Mouse (Mus musculus) heart, postnatal 10 days (tissue): ENCODE data around the gene Casz1. TPM values are rescaled to one million over a fixed set of nuclear protein-coding genes. Genes with fewer than 3 reads are reported as not detected.

ENCODE experiments used
- DNase-seq, 2 experiments: peaks; one replicate each; pipeline ENCODE4 v3.0.0; 2021
- intact Hi-C: fragments of 180-260 bp; cut with DNase I; formaldehyde crosslinking; loops from one replicate; pipeline ENCODE4 v1.15.1; 2025
- total RNA-seq, 2 experiments: library from RNA; stranded (reverse); gene quantifications; 2 replicates each; pipeline ENCODE4 v1.2.3; 2021

The Casz1 gene
- total RNA-seq, 2 experiments from 2014 or later: 64.7 to 67.2 TPM

DNA sequence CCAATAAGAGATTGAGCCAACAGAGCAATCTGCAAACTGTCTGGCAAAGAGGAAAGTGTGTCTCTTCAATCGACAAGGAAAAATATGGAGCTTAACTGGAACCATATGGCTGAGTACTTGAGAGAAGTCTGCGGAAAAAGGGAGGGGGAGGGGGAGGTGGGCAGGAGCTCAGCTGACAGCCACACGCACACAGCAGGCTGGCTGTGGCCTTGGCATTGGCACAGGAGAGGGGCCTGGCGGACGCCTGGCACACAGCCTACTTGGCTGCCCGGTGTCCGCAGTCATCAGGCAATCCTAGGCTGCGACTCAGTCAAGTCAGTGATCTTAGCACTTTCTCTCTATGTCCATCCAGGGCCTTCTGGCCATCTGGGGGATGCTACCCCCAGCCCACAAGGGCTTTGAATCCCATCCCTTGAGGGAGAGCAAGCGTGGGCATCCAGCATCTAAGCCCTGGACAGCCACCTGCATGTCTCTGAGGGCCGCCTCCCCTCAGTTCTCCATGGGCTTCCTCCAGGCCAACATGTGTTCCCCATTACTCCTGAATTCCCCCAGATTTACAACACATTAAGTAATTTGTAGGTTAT is 67.6 kb downstream of the Casz1 start:
- DNase-seq: peak; percentile 74 to 86
- intact Hi-C loops: no loop called here

- DNase-seq: no peak
- intact Hi-C loops: no loop called here
Observed at GRCm38 (mm10) chr4:148872372-148872771, 68.1 kb downstream of the Casz1 start.

DNA sequence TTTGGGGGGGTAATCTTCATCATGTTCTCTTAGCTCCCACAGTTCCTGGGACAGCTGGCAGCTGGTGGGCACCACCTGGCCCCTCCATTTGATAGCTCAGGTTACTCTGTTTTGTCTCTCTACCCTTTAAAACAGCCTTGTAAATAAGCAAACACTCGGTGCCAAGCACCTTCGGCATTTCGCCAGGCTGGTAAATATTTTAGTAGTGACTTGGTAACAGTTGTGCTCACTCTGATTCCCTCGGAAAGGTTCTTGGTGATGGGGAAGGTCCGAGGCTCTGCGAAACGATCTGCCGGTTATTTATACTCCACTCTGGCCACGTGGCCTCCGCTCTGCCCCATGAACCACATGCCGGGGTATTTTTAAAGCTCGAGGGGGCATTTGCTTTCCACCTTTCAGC is 68.6 kb downstream of the Casz1 start:
- intact Hi-C loops: no loop called here
- DNase-seq: peak; percentile 69 to 74

DNA sequence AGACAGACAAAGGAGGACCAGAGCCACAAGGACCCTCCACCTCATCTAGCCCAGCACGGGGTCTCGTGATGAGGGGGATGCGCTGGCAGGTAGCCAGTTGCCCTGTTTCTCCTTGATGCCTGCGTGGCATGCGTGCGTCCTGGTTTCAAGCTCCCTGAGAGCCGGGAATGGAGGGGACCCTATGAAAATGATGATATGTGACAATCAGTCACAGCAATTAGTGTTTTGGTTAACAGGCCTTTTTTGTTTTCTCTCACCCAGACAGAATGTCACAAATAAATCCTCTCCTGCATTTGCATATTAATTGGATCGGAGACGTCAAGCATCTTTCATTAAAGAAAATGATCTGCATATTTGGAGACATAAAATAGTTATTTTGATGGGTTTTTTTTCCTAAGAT is 71.9 kb downstream of the Casz1 start:
- intact Hi-C loops: no loop called here
- DNase-seq: no peak

DNA sequence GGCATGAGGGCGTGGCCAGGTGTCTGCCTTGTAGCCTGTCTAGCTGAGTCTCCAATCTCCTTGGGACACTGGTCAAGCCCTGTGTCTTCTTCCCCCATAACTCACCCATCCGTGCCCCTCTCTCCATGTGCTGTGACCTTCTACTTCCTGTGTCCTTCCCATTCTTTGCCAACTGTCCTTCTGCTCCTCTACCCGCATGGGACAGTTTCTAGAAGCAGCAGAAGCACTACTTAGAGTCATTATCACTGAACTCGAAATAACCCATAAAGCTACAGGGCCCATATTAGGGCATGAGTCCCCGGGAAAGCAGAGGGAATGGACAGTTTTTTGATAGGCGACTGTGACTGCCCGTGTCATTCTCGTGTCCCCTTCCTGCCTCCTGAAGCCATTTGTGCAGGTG is 72.6 kb downstream of the Casz1 start:
- intact Hi-C loops: no loop called here

GRCm38 (mm10) chr4:148878192-148878983 is 74.2 kb downstream of the Casz1 start:
- DNase-seq: no peak
- intact Hi-C loops: no loop called here

More for the DNA sequence above, 72.6 kb downstream of the Casz1 start:
- DNase-seq: no peak

- peak; percentile 67 to 71 for DNase-seq
- intact Hi-C loops: no loop called here
Observed at GRCm38 (mm10) chr4:148878984-148879610, 74.9 kb downstream of the Casz1 start.

GRCm38 (mm10) chr4:148879631-148880030 is 75.4 kb downstream of the Casz1 start:
- intact Hi-C loops: no loop called here

DNA sequence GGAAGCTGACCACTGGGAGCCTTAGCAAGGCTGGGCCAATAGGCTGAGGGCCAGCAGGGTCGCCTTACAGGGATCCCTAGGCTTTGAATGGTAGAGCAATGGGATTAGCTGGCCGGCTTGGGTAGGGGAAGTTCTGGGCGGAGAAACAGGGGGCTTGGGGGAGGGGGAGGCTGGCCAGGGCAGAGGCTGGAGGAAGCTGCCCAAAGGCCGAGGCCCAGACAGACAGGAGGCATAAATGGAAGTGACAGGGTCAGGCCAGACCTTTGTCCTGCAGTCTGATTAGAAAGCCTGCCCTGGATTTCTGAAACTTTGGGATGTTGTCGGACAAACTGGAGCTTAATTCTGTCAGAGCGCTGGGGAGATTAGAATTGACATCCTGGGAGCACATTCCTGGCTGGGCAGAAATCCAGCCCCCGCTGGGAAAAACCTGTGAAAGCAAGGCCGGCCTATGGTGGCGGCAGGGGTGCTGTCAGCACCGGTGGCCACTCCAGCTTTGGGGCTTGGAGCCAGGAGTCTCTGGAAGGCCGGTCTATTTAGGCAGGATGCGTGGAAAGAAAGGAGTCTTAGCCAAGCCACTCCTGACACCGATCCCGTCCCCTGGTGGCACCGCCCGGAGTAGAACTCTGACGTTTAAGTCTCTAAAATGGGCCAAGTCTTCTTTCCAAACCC is 76.9 kb downstream of the Casz1 start:
- peak; percentile 86 to 87 for DNase-seq
- intact Hi-C loops: no loop called here

More at GRCm38 (mm10) chr4:148879631-148880030, 75.4 kb downstream of the Casz1 start:
- DNase-seq: no peak

- no peak for DNase-seq
- intact Hi-C loops: no loop called here
Observed at GRCm38 (mm10) chr4:148881838-148882237, 77.6 kb downstream of the Casz1 start.

DNA sequence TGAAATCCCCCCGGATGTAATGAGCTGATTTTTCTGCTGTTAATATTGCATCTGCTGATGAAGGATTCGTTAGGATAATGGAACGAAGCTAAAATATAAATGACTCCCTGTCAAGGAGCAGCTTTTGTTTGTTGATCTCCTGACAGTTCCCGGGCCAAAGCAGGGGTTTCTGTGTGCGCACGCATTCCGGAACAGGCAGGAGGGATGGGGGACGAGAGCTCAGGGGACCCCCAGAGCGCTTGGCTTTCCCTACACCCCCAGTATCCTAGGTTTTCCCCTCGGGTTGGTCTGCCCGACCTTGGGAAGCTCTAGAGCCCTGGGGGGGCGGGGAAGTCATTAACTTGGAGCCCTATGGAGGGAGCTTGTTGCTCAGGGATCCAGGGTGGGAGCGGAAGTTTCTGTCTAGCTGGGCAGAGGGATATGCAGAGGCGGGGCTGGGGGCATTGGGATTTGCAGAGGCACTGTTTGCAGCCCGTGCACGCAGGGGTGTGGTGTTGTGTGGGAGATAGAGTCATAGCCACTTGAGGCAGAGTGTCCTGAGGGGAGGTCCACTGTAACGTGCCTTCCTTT is 78.2 kb downstream of the Casz1 start:
- intact Hi-C loops: no loop called here

DNA sequence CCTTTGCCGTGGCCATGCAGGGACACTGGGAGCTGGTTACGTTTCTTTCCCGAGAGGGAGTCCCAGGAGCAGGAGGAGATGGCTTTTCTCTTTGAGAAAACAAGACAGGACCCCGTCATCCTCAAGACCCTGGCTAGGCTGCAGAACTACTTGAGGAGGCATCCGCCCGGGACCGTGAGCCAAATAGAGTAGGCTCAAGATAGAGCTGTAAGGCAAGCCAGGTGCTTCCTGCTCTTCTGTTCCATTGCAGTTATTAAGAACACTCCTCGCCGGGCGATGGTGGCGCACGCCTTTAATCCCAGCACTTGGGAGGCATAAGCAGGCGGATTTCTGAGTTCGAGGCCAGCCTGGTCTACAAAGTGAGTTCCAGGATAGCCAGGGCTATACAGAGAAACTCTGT is 80.4 kb downstream of the Casz1 start:
- DNase-seq: no peak
- intact Hi-C loops: loop anchor here (2.0 kb wide), 1 partner anchor 14 kb away; no protein-coding TSS in a partner anchor

More for the DNA sequence above, 78.2 kb downstream of the Casz1 start:
- no peak for DNase-seq

- intact Hi-C loops: loop anchor here (2.0 kb wide), 1 partner anchor 13 kb away; no protein-coding TSS in a partner anchor
- no peak for DNase-seq
Observed at GRCm38 (mm10) chr4:148885401-148885800, 81.2 kb downstream of the Casz1 start.

DNA sequence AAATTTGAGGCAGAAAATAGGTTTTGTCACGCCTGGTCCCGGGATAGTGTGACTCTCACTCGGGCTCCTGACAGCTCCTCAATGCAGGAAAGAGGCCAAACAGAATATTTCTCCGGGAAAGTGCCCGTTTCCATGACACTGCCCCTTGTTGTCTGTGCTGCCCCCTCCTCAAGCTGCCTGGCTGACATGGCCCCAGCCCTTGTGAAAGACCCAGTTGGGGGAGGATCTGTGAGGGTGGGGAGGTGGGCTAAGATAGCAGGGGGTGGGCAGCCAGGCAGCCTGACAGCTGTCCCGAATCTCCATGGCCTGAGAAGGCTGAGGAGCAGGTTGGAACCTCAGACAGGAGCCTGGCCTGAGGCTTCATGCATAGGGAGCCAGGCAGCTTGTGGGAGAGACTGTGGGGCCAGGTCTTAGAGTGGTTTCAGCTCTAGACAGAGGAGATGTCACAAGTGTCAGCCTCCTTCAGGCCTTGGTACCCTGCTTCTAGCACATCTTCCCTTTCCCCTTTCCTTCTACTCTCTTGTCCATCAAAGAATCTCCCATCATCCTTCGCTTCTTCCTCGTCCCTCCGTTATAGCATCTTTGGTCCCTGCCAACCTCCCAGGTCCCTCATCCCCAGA is 81.8 kb downstream of the Casz1 start:
- intact Hi-C loops: loop anchor here (2.0 kb wide), 1 partner anchor 13 kb away; no protein-coding TSS in a partner anchor
- no peak for DNase-seq

DNA sequence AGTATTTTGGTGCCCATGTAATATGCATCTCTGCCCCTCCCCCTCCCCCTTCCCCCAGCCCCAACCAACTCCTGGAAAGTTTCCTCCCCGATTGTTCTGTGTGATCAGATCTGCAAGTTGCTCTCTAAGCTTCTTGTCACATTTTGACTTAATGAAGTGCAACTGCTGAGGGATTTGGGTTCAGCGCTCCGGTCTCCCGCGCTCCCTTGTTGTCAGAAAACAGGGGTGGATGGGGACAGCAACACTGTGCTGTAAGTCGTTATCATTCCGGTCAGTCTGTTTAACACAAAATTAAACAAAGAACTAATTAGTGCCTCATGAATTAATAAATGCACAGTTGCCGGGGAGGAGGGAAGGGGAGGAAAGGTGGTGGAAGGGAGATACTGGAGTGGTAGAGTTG is 84.0 kb downstream of the Casz1 start:
- no peak for DNase-seq
- intact Hi-C loops: no loop called here

DNA sequence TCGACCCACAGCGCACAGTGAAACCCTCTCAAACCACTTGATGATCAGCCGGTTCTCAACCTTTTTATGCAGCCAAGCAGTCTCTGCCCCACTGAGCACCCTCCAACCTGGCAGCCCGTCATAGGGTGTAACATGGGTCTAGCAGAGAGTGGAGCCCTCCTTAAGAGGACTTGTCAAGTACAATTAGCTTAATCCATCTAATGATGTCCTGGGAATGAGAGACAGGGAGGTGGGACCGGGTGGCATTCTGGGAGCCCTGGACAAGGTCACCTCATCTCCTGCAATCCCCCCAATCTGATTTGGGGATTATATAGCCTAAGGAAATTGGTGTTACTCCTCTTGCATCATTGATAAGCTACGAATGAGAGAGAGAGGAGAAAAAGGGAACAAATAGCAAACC is 84.8 kb downstream of the Casz1 start:
- intact Hi-C loops: no loop called here
- no peak for DNase-seq

DNA sequence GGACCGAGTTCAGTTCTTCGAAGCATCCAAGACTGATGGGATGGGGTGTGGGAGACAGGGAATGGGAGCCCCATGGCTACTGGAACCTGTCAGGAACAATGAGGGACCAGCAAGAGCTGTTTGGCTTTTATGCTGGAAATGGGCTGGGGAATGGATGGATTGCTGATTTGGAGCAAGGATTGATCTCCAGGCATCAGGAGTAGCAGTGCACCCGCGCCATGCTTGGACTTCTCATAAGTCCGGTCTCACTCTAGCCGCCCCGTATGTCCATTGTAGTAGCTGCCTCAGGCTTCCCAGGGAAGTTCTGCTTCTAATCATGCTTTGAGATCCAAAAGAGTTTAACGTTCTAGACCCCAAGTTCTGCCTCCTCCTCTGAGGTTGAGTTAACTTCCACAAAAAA is 86.2 kb downstream of the Casz1 start:
- intact Hi-C loops: no loop called here

DNA sequence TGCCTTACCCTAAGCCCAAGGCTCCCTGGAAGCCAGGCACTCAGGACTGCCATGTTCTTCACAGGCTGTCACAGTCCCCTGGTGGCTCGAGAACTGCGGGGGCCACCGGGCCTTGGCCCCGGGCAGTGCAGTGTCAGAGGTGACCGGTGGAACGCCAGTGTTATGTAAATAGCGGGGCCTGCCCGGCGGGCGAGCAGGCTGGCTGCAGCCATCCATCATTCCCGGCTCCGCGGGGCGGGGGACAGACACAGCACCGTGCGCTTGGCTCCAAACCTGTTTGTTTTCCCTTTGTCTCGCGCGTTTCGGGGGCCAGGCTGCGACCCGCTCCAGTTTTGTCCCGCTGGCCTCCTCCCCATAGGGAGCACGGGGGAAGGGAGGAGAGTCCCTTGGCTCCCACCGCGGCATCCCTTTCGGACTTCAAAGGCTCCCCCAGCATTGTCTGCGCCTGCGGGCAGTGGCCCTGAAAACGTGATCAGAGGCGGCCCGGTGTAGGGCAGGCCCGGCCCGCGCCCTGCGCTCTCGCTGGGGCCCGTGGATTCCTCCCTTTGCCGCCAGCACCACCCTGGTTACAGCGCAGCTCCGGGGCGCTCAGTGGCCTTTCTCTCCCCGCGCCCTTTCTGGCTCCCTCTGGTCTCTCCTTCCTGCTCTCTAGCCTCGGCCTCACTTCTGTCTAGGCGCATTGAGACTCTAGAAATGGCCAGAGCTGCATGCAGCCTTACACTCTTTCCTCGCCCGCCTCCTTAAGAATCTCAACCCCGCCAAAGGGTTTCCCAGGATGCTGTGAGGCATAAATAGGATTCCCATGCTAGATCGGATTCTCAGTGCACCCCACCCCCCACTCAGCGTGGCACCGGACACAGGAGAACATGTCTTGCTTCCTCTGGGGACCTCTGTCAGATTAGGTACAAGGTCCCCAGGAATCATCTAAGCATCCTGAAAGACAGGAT is 86.9 kb downstream of the Casz1 start:
- DNase-seq: no peak
- intact Hi-C loops: no loop called here

More for the DNA sequence above, 86.2 kb downstream of the Casz1 start:
- DNase-seq: no peak

DNA sequence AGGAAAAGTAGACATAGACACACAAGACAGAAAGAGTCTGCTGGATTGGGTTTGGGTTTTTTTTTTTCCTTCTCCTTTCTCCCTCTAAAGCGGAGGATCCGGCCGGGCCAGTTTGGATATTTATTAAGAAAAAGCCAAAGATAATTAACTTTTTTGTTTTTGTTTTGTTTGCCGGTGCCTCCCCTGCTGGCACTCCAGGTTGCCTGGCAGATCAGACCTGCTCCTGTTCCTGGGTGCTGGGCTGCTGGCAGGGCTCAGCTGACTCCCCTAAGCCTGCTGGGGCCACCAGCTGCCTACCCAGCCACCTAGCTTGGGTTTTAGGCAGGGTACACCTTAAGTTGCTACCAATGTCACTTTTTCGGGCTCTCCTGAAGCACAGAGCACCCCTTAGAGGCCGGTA is 91.9 kb downstream of the Casz1 start:
- DNase-seq: no peak
- intact Hi-C loops: no loop called here
